Mouse (Mus musculus) liver, embryonic 11.5 days (tissue): ENCODE measurements at regions not wholly inside any gene's neighbourhood (a gene's known extent, or its start where the extent isn't known, plus 50 kb on each side); places are given as distances from the start of the nearest gene placed in this dataset.

ENCODE experiments used
- ATAC-seq: fragments of 200-750 bp; cut with Nextera tagmentation; replicated peaks from 2 replicates; pipeline ENCODE4 v1.8.0; 2017; ENCODE audit warnings: moderate number of reproducible peaks, mild to moderate bottlenecking, moderate TSS enrichment, moderate library complexity; ENCODE audit not compliant: low FRiP score
- DNase-seq: peaks from one replicate; pipeline ENCODE4 v3.0.0-alpha.2; 2017; ENCODE audit warnings: low spot score
- H3K27ac ChIP-seq: fragments of 300-500 bp; sonication (generic); 2 replicates; pipeline ENCODE4 v1.5.1; 2014; ENCODE audit warnings: mild to moderate bottlenecking, low read depth, low read length, control low read depth
- H3K27me3 ChIP-seq: fragments of 300-500 bp; sonication (generic); replicated peaks from 2 replicates; pipeline ENCODE4 v1.6.1; 2014; ENCODE audit warnings: low read length, mixed read lengths; ENCODE audit not compliant: control insufficient read depth, insufficient read depth
- H3K36me3 ChIP-seq: fragments of 300-500 bp; sonication (generic); 2 replicates; pipeline ENCODE4 v1.6.1; 2014; ENCODE audit warnings: mild to moderate bottlenecking, low read length, moderate library complexity, mixed read lengths; ENCODE audit not compliant: control insufficient read depth, insufficient read depth
- H3K4me1 ChIP-seq: fragments of 300-500 bp; sonication (generic); replicated peaks from 2 replicates; pipeline ENCODE4 v1.6.1; 2014; ENCODE audit warnings: low read length, mixed read lengths; ENCODE audit not compliant: control insufficient read depth, insufficient read depth
- H3K4me2 ChIP-seq: fragments of 300-500 bp; sonication (generic); 2 replicates; pipeline ENCODE4 v1.6.1; 2014; ENCODE audit warnings: mild to moderate bottlenecking, control low read depth, moderate library complexity
- H3K4me3 ChIP-seq: fragments of 300-500 bp; sonication (generic); 2 replicates; pipeline ENCODE4 v1.5.1; 2014; ENCODE audit warnings: low read depth, low read length, control low read depth
- H3K9ac ChIP-seq: fragments of 300-500 bp; sonication (generic); 2 replicates; pipeline ENCODE4 v1.6.1; 2014; ENCODE audit warnings: low read depth, low read length, control low read depth
- H3K9me3 ChIP-seq: fragments of 300-500 bp; sonication (generic); 2 replicates; pipeline ENCODE4 v1.6.1; 2016; ENCODE audit warnings: low read length, inconsistent platforms, mixed read lengths; ENCODE audit not compliant: control insufficient read depth
- WGBS: fragments of 180-500 bp; shearing (Covaris S2); extraction: QIAGEN DNeasy Blood & Tissue Kit; methylation state at CpG from one replicate; pipeline ENCODE4 v1.1.7; 2014; 5-methylcytosine and 5-hydroxymethylcytosine counted together

GRCm38 (mm10) chr14:36819826-36820225 lies 148.8 kb downstream of the Ccser2 start:
- no peak overlapping the region for H3K27ac ChIP-seq
- H3K27me3 ChIP-seq: no peaks in the 10 kb centered on the region
- H3K4me1 ChIP-seq: no peaks in the 10 kb centered on the region
- H3K36me3 ChIP-seq: no peaks in the 10 kb centered on the region
- WGBS: 85% methylated on average over 1 of the region's 1 CpGs
- ATAC-seq: no peak
- H3K9me3 ChIP-seq: no peaks in the 10 kb centered on the region
- no peak overlapping the region for H3K4me3 ChIP-seq
- DNase-seq: no peak
- H3K9ac ChIP-seq: no peak overlapping the region
- no peak overlapping the region for H3K4me2 ChIP-seq

GRCm38 (mm10) chr14:36802418-36802817 lies 166.2 kb downstream of the Ccser2 start:
- Histone ChIP-seq H3K36me3 (no peaks in the 10 kb centered on the region), H3K9ac (no peak overlapping the region), H3K27ac (no peak overlapping the region), H3K4me2 (no peak overlapping the region), H3K4me3 (no peak overlapping the region), H3K9me3 (no peaks in the 10 kb centered on the region), H3K4me1 (no peaks in the 10 kb centered on the region), H3K27me3 (no peaks in the 10 kb centered on the region)
- 78% methylated on average over 2 of the region's 3 CpGs for WGBS
- DNase-seq (no peak), ATAC-seq (no peak)

DNA sequence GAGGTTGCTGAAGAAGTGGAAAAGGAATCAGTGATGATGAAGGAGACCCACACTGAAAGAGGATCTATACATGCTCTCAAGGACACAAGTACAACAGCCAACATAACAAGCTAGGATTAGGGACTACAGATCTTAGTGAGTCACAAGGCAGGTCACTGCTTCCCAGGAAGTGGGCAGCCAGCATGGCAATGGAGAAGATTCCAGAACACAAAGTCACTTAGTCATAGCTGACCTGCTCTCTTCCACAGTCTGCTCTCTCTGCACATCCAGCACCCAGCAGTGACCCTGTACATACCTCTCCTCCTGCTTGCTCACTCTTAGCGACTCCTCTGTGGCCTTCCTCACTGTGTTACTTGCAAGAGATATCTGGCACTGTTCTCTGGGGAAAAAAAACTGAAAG lies 168.8 kb downstream of the Ccser2 start:
- no peak overlapping the region for H3K9ac ChIP-seq
- H3K9me3 ChIP-seq: no peaks in the 10 kb centered on the region
- ATAC-seq (no peak), DNase-seq (no peak)
- no peaks in the 10 kb centered on the region for H3K36me3 ChIP-seq
- WGBS: 62% methylated on average over 1 of the region's 1 CpGs
- no peak overlapping the region for H3K27ac ChIP-seq
- no peaks in the 10 kb centered on the region for H3K4me1 ChIP-seq
- no peak overlapping the region for H3K4me3 ChIP-seq
- H3K27me3 ChIP-seq: no peaks in the 10 kb centered on the region
- H3K4me2 ChIP-seq: no peak overlapping the region

GRCm38 (mm10) chr14:36781882-36782281 lies 186.7 kb downstream of the Ccser2 start:
- no peak for ATAC-seq
- no peaks in the 10 kb centered on the region for H3K36me3 ChIP-seq
- H3K9ac ChIP-seq: no peak overlapping the region
- 75% methylated on average over 2 of the region's 2 CpGs for WGBS
- H3K9me3 ChIP-seq: no peaks in the 10 kb centered on the region
- H3K4me1 ChIP-seq: no peaks in the 10 kb centered on the region
- no peak for DNase-seq
- H3K27ac ChIP-seq: no peak overlapping the region
- no peak overlapping the region for H3K4me2 ChIP-seq
- H3K27me3 ChIP-seq: no peaks in the 10 kb centered on the region
- H3K4me3 ChIP-seq: no peak overlapping the region

- 43% methylated on average over 1 of the region's 1 CpGs for WGBS
- Histone ChIP-seq H3K4me3 (no peak overlapping the region), H3K4me1 (no peaks in the 10 kb centered on the region), H3K9ac (no peak overlapping the region), H3K27me3 (no peaks in the 10 kb centered on the region), H3K36me3 (no peaks in the 10 kb centered on the region), H3K27ac (no peak overlapping the region), H3K9me3 (no peaks in the 10 kb centered on the region), H3K4me2 (no peak overlapping the region)
- DNase-seq (no peak), ATAC-seq (no peak)
Observed at GRCm38 (mm10) chr14:36778956-36779355, 189.6 kb downstream of the Ccser2 start.

- no peak overlapping the region for H3K9ac ChIP-seq
- WGBS: 66% methylated on average over 3 of the region's 3 CpGs
- DNase-seq: no peak
Observed at GRCm38 (mm10) chr14:36774349-36774748, 194.2 kb downstream of the Ccser2 start.

GRCm38 (mm10) chr14:36764377-36764776 lies 204.2 kb downstream of the Ccser2 start:
- H3K9ac ChIP-seq: no peak overlapping the region
- WGBS: 68% methylated on average over 4 of the region's 4 CpGs

More at GRCm38 (mm10) chr14:36774349-36774748, 194.2 kb downstream of the Ccser2 start:
- Histone ChIP-seq H3K4me3 (no peak overlapping the region), H3K36me3 (no peaks in the 10 kb centered on the region), H3K27me3 (no peaks in the 10 kb centered on the region), H3K4me2 (no peak overlapping the region), H3K9me3 (no peaks in the 10 kb centered on the region), H3K27ac (no peak overlapping the region), H3K4me1 (no peaks in the 10 kb centered on the region)
- ATAC-seq: no peak

DNA sequence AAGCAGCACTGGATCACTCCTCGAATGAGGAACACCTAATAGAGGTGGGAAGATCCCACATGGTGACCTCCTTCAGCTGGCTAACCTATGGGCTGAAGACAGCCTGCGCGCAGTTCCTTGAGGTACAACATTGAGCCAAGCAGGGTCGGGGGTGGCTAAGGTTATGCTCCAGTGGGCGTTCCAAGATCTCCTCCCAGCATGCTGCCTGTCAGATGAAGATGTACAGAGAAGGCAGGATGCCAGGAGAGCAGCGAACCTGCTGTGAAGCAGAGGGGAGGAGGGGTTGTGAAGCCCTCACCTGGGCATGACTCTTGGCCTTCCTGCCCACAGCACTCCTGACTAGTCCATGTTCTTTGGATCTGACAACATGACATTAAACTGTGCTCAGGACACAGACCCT lies 212.5 kb downstream of the Ccser2 start:
- no peaks in the 10 kb centered on the region for H3K27me3 ChIP-seq
- H3K4me1 ChIP-seq: no peaks in the 10 kb centered on the region
- H3K4me2 ChIP-seq: no peak overlapping the region
- no peaks in the 10 kb centered on the region for H3K36me3 ChIP-seq
- H3K9ac ChIP-seq: no peak overlapping the region
- H3K27ac ChIP-seq: no peak overlapping the region
- ATAC-seq: no peak
- no peak for DNase-seq
- H3K9me3 ChIP-seq: no peaks in the 10 kb centered on the region
- H3K4me3 ChIP-seq: no peak overlapping the region
- whole genome bisulfite sequencing: 69% methylated on average over 6 of the region's 6 CpGs

More at GRCm38 (mm10) chr14:36764377-36764776, 204.2 kb downstream of the Ccser2 start:
- no peak overlapping the region for H3K27ac ChIP-seq
- DNase-seq (no peak), ATAC-seq (no peak)
- no peaks in the 10 kb centered on the region for H3K36me3 ChIP-seq
- H3K4me1 ChIP-seq: no peaks in the 10 kb centered on the region
- no peak overlapping the region for H3K4me3 ChIP-seq
- no peaks in the 10 kb centered on the region for H3K27me3 ChIP-seq
- no peaks in the 10 kb centered on the region for H3K9me3 ChIP-seq
- H3K4me2 ChIP-seq: no peak overlapping the region

DNA sequence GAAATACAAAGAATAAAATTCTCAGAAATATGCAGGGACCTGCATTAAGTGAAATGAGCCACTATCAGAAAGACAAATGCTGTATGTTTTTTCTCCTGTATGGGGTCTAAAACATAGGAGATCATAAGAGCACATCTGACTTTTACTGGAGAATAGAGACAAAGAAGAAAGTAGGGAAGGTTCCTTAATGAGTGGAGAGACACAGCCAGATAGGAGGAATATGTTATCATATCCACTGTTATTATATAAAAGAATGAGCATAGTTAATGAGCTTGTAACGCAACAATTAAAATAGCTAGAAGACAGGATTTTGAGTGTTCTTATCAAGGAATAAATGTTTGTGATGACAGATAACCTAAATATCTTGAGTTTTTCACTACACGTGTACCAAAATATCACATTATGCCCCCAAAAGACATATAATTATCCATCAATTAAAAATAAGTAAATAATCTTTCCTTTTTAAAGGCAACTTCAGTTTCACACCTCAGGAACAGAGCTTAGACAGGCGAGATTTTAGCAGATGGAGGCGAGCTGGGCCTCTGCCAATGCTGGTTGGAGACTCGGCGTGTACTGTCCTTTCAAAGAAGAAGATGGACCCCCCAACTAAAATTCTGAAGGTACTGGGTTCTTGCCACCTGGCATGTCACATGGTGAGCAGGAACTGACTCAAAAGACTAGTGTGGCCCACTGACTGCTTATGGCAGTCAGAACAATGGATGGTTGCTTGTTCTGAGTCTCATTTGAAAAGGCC lies 220.3 kb downstream of the Ccser2 start:
- WGBS: 85% methylated on average over 6 of the region's 6 CpGs
- DNase-seq (no peak), ATAC-seq (no peak)
- H3K27me3 ChIP-seq: no peaks in the 10 kb centered on the region
- no peak overlapping the region for H3K4me2 ChIP-seq
- no peak overlapping the region for H3K27ac ChIP-seq
- no peaks in the 10 kb centered on the region for H3K4me1 ChIP-seq
- H3K36me3 ChIP-seq: no peaks in the 10 kb centered on the region
- no peaks in the 10 kb centered on the region for H3K9me3 ChIP-seq
- H3K9ac ChIP-seq: no peak overlapping the region
- H3K4me3 ChIP-seq: no peak overlapping the region
